In the genomic region with DNA sequence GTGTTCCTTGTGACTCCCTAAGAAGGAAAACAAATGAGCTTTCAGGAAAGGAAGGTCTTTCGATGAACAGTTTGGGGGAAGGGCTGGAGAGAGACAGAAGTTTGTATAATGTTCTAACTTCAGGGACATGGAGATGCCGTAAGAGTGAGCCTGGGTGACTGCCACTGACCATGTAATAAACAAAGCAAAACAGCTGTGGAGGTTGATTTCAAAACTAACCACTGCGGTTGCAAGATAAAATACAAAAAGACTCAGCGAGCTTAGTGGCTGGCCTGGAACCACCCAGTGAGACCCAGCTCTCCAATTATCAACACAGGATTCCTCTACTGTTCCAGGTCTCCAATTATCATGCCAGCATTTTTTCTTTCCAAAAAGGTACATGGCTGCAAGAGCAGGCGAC, we compare ENCODE assay signal across 29 mouse cellular contexts. TPM values are rescaled to one million over a fixed set of nuclear protein-coding genes. Genes with fewer than 3 reads are reported as not detected.
DNase-seq lines count a peak whose midpoint lies in the region; ATAC-seq and TF ChIP-seq lines count a peak whose summit lies in the region.
"Had no signal": no experiment of that assay in that cellular context is flagged by ENCODE, and none has a peak within 500 bp of the region (broad histone marks: within the 10 kb centered on the region; RNA-seq: fewer than 3 reads in every experiment).

No protein-coding gene starts in this region.

- no peaks in the 10 kb centered on the region for H3K79me2 ChIP-seq in myocyte (ENCODE audit: control insufficient read depth, insufficient read depth)

- 70% methylated on average over 5 of the region's 5 CpGs for WGBS in embryonic facial prominence, embryonic 12.5 days
- WGBS in embryonic facial prominence, embryonic 10.5 days: 80% methylated on average over 5 of the region's 5 CpGs
- 43% methylated on average over 5 of the region's 5 CpGs for WGBS in lung, embryonic 14.5 days
- WGBS in lung, adult 2 months: 51% methylated on average over 5 of the region's 5 CpGs
- WGBS in lung, postnatal 0 days: 47% methylated on average over 5 of the region's 5 CpGs
- WGBS in midbrain, embryonic 10.5 days: 87% methylated on average over 5 of the region's 5 CpGs

- no peak overlapping the region for H3K9ac ChIP-seq in embryonic facial prominence, embryonic 12.5 days
- H3K9ac ChIP-seq in lung, embryonic 14.5 days: no peak overlapping the region
- H3K9ac ChIP-seq in lung, postnatal 0 days (replicated peaks; ENCODE audit: low read depth): no peak overlapping the region
- H3K9ac ChIP-seq: heart, embryonic 13.5 days; hindbrain, embryonic 12.5 days; kidney, embryonic 15.5 days; limb, embryonic 12.5 days; liver, postnatal 0 days; neural tube, embryonic 15.5 days had no signal

- no peak for ATAC-seq in embryonic facial prominence, embryonic 12.5 days (ENCODE audit: insufficient number of reproducible peaks, insufficient read depth, low FRiP score, low TSS enrichment)
- peak; percentile 63 for ATAC-seq in lung, embryonic 14.5 days (ENCODE audit: insufficient read depth)
- peak; percentile 90 for ATAC-seq in lung, postnatal 0 days
- ATAC-seq: CD4-positive, CD25-positive, alpha-beta regulatory T cell, adult 4 months; forebrain, embryonic 14.5 days; intestine, postnatal 0 days; liver, postnatal 0 days had no signal

- no peak overlapping the region for H3K4me2 ChIP-seq in embryonic facial prominence, embryonic 12.5 days (replicated peaks)
- H3K4me2 ChIP-seq in lung, embryonic 14.5 days: no peak overlapping the region
- H3K4me2 ChIP-seq in lung, postnatal 0 days (replicated peaks; ENCODE audit: low read depth, low read length): no peak overlapping the region
- H3K4me2 ChIP-seq in myocyte (ENCODE audit: low read depth): peak overlapping the region; percentile 51
- H3K4me2 ChIP-seq: heart, embryonic 13.5 days; hindbrain, embryonic 12.5 days; kidney, embryonic 15.5 days; limb, embryonic 12.5 days; liver, embryonic 11.5 days; neural tube, embryonic 15.5 days had no signal

- no peaks in the 10 kb centered on the region for H3K27me3 ChIP-seq in embryonic facial prominence, embryonic 12.5 days
- H3K27me3 ChIP-seq in embryonic facial prominence, embryonic 10.5 days (replicated peaks; ENCODE audit: low read depth, poor library complexity, severe bottlenecking): no peaks in the 10 kb centered on the region
- H3K27me3 ChIP-seq in lung, embryonic 14.5 days (ENCODE audit: insufficient read depth, low read length): no peaks in the 10 kb centered on the region
- no peaks in the 10 kb centered on the region for H3K27me3 ChIP-seq in lung, postnatal 0 days (replicated peaks; ENCODE audit: insufficient read depth, low read length)
- peaks cover 5% of the 10 kb centered on the region for H3K27me3 ChIP-seq in myocyte (ENCODE audit: control insufficient read depth, insufficient read depth, insufficient read length)
- H3K27me3 ChIP-seq in midbrain, embryonic 10.5 days (ENCODE audit: low read depth, poor library complexity, severe bottlenecking): peaks cover 35% of the 10 kb centered on the region
- H3K27me3 ChIP-seq: heart, embryonic 13.5 days; hindbrain, embryonic 12.5 days; kidney, embryonic 15.5 days; limb, embryonic 12.5 days; neural tube, embryonic 15.5 days had no signal

- TF ChIP-seq EP300 in lung, postnatal 0 days (IDR thresholded peaks at IDR 0.05): peak; percentile 42; the same call in 1 of the 2 replicates

- H3K9me3 ChIP-seq in embryonic facial prominence, embryonic 12.5 days: no peaks in the 10 kb centered on the region
- H3K9me3 ChIP-seq in embryonic facial prominence, embryonic 10.5 days: no peaks in the 10 kb centered on the region
- no peaks in the 10 kb centered on the region for H3K9me3 ChIP-seq in lung, embryonic 14.5 days (ENCODE audit: low read depth, low read length)
- no peaks in the 10 kb centered on the region for H3K9me3 ChIP-seq in lung, postnatal 0 days (ENCODE audit: low read length)
- H3K9me3 ChIP-seq in midbrain, embryonic 10.5 days (replicated peaks): no peaks in the 10 kb centered on the region
- H3K9me3 ChIP-seq: heart, embryonic 13.5 days; hindbrain, embryonic 12.5 days; kidney, embryonic 15.5 days; limb, embryonic 12.5 days; megakaryocyte, embryonic 14.5 days; neural tube, embryonic 15.5 days had no signal

- no peak for TF ChIP-seq POLR2A in lung, adult 2 months (IDR thresholded peaks at IDR 0.05; ENCODE audit: borderline replicate concordance, extremely low read depth, low read depth, low read length)
- no peak for TF ChIP-seq POLR2A in myocyte (IDR thresholded peaks at IDR 0.05; ENCODE audit: insufficient read length, low read depth)

- no peak overlapping the region for H3K4me3 ChIP-seq in embryonic facial prominence, embryonic 12.5 days
- H3K4me3 ChIP-seq in embryonic facial prominence, embryonic 10.5 days: no peak overlapping the region
- no peak overlapping the region for H3K4me3 ChIP-seq in lung, embryonic 14.5 days (ENCODE audit: low read depth, low read length)
- no peak overlapping the region for H3K4me3 ChIP-seq in lung, adult 2 months (replicated peaks; ENCODE audit: extremely low read depth, low read depth, low read length)
- no peak overlapping the region for H3K4me3 ChIP-seq in lung, postnatal 0 days (ENCODE audit: low read depth, low read length)
- H3K4me3 ChIP-seq in myocyte: no peak overlapping the region
- H3K4me3 ChIP-seq in midbrain, embryonic 10.5 days: no peak overlapping the region
- H3K4me3 ChIP-seq: erythroblast, embryonic 14.5 days; heart, embryonic 13.5 days; hindbrain, embryonic 12.5 days; kidney, embryonic 15.5 days; limb, embryonic 12.5 days; megakaryocyte, embryonic 14.5 days; neural tube, embryonic 15.5 days had no signal

- peaks cover 37% of the 10 kb centered on the region for H3K4me1 ChIP-seq in embryonic facial prominence, embryonic 12.5 days
- peaks cover 64% of the 10 kb centered on the region for H3K4me1 ChIP-seq in embryonic facial prominence, embryonic 10.5 days
- H3K4me1 ChIP-seq in lung, embryonic 14.5 days (ENCODE audit: insufficient read depth): peaks cover 12% of the 10 kb centered on the region
- H3K4me1 ChIP-seq in lung, adult 2 months (ENCODE audit: control insufficient read depth, insufficient read depth, low read length): 0 out of 2 replicates have a peak, but pooled peaks cover 4% of the 10 kb centered on the region
- H3K4me1 ChIP-seq in lung, postnatal 0 days (ENCODE audit: insufficient read depth, low read depth, low read length): peaks cover 3% of the 10 kb centered on the region; the same call in 1 of the 2 replicates
- peaks cover 24% of the 10 kb centered on the region for H3K4me1 ChIP-seq in midbrain, embryonic 10.5 days
- H3K4me1 ChIP-seq: megakaryocyte, embryonic 14.5 days had no signal

- DNase-seq in embryonic facial prominence, embryonic 10.5 days (ENCODE audit: low spot score): no peak
- DNase-seq in lung, embryonic 14.5 days: peak; percentile 80
- DNase-seq in lung, adult 2 months: no peak
- DNase-seq in lung, postnatal 0 days (ENCODE audit: low spot score): peak; percentile 91
- DNase-seq in midbrain, embryonic 10.5 days (ENCODE audit: low spot score): no peak
- DNase-seq in left cerebral cortex, adult 9 months (ENCODE audit: low spot score in 2 of 2): no peak
- DNase-seq: cerebellum, adult 11 months; cerebellum, postnatal 10 days; kidney, postnatal 36 days; layer of hippocampus, postnatal 36 days; liver, postnatal 0 days; spleen, adult 18-20 months had no signal

- H3ac ChIP-seq in myocyte (ENCODE audit: control insufficient read depth, insufficient read length): no peak overlapping the region

- no peaks in the 10 kb centered on the region for H3K36me3 ChIP-seq in embryonic facial prominence, embryonic 12.5 days
- no peaks in the 10 kb centered on the region for H3K36me3 ChIP-seq in embryonic facial prominence, embryonic 10.5 days (replicated peaks)
- H3K36me3 ChIP-seq in lung, embryonic 14.5 days (ENCODE audit: insufficient read depth): no peaks in the 10 kb centered on the region
- no peaks in the 10 kb centered on the region for H3K36me3 ChIP-seq in lung, postnatal 0 days (ENCODE audit: insufficient read depth, low read length)
- no peaks in the 10 kb centered on the region for H3K36me3 ChIP-seq in myocyte (ENCODE audit: control insufficient read depth, insufficient read depth)
- no peaks in the 10 kb centered on the region for H3K36me3 ChIP-seq in midbrain, embryonic 10.5 days
- H3K36me3 ChIP-seq: heart, embryonic 13.5 days; hindbrain, embryonic 12.5 days; kidney, embryonic 15.5 days; limb, embryonic 12.5 days; neural tube, embryonic 15.5 days had no signal

- no peak for TF ChIP-seq CTCF in lung, embryonic 14.5 days (IDR thresholded peaks at IDR 0.05; ENCODE audit: low read depth)
- no peak for TF ChIP-seq CTCF in lung, adult 2 months (IDR thresholded peaks at IDR 0.05; ENCODE audit: insufficient read depth, low read length)
- TF ChIP-seq CTCF in lung, postnatal 0 days (IDR thresholded peaks at IDR 0.05): no peak

- peak overlapping the region; percentile 59; the same call in 1 of the 2 replicates for H3K27ac ChIP-seq in embryonic facial prominence, embryonic 12.5 days
- no peak overlapping the region for H3K27ac ChIP-seq in embryonic facial prominence, embryonic 10.5 days (replicated peaks)
- H3K27ac ChIP-seq in lung, embryonic 14.5 days (ENCODE audit: low read depth): peak overlapping the region; percentile 3; the same call in 1 of the 2 replicates
- peak overlapping the region; percentile 57 for H3K27ac ChIP-seq in lung, postnatal 0 days (ENCODE audit: low read length)
- no peak overlapping the region for H3K27ac ChIP-seq in midbrain, embryonic 10.5 days (replicated peaks)
- H3K27ac ChIP-seq: heart, embryonic 13.5 days; hindbrain, embryonic 12.5 days; kidney, embryonic 15.5 days; limb, embryonic 12.5 days; neural tube, embryonic 15.5 days had no signal

TF ChIP-seq in myocyte, 11 proteins besides CTCF, POLR2A, EP300 and RAD21 (continues in another document):
- TF ChIP-seq TCF12 (IDR thresholded peaks at IDR 0.05; ENCODE audit: insufficient read depth, poor library complexity, severe bottlenecking) (no peak), E2F4 (IDR thresholded peaks at IDR 0.05; ENCODE audit: insufficient read depth) (no peak), USF1 (IDR thresholded peaks at IDR 0.05; ENCODE audit: low read depth) (no peak), REST (IDR thresholded peaks at IDR 0.05; ENCODE audit: insufficient read depth, insufficient read length) (no peak), MYOG (IDR thresholded peaks at IDR 0.05; ENCODE audit: control insufficient read depth in 1 of 3, insufficient read depth in 1 of 3, insufficient read length in 2 of 3, low read depth in 2 of 3) (peak in 1 of 3 experiments; percentile 11), CEBPB (IDR thresholded peaks at IDR 0.05; ENCODE audit: insufficient read depth, poor library complexity, severe bottlenecking) (peak; percentile 78)

RNA-seq across cellular contexts. Expression of a gene that starts 33.6 kb away (rescaled TPM):
- polyA plus RNA-seq in embryonic facial prominence, embryonic 12.5 days (2016; fragmentation: Nextera tagmentation; extraction: Ambion mirVana): not detected in 2 replicates
- polyA plus RNA-seq in embryonic facial prominence, embryonic 10.5 days (2016; fragmentation: Nextera tagmentation; extraction: Ambion mirVana): 0.10 and 0.22 TPM in 2 replicates
- 0.16 and 0.32 TPM in 2 replicates for polyA plus RNA-seq in lung, embryonic 14.5 days (2014; fragmentation: Nextera tagmentation; extraction: Ambion mirVana)
- polyA plus RNA-seq in lung, adult 2 months (2012; rRNA removed): not detected in 2 replicates
- polyA plus RNA-seq in lung, postnatal 0 days (2015; fragmentation: Nextera tagmentation; extraction: Ambion mirVana): 0.18 TPM in 2 replicates
- polyA plus RNA-seq in myocyte (2012; fragmentation: generic; extraction: Trizol): not detected
- 0.07 TPM in 1 of 2 replicates, not detected in the other for polyA plus RNA-seq in midbrain, embryonic 10.5 days (2016; fragmentation: Nextera tagmentation; extraction: Ambion mirVana)
- polyA plus RNA-seq: CD4-positive, CD25-positive, alpha-beta regulatory T cell, adult 4 months; cortical plate, adult 2 months; erythroblast, embryonic 14.5 days; forebrain, embryonic 14.5 days; gonadal fat pad, adult 2 months; heart, embryonic 13.5 days; hindbrain, embryonic 12.5 days; liver, embryonic 11.5 days; liver, postnatal 0 days; thymus, postnatal 0 days; urinary bladder, adult 2 months had no signal

Comparison
In these comparisons a context has a peak if more than half of its experiments do, and no peak if none do; other contexts are left out.
1. H3K27ac ChIP-seq: peak in embryonic facial prominence, embryonic 12.5 days (single experiment), lung, embryonic 14.5 days (single experiment) and lung, postnatal 0 days (single experiment); none in embryonic facial prominence, embryonic 10.5 days (single experiment) and midbrain, embryonic 10.5 days (single experiment).
2. DNase-seq: peak in lung, embryonic 14.5 days (single experiment) and lung, postnatal 0 days (single experiment); none in embryonic facial prominence, embryonic 10.5 days (single experiment), lung, adult 2 months (single experiment), midbrain, embryonic 10.5 days (single experiment) and left cerebral cortex, adult 9 months (0 of 2).